In the genomic region with DNA sequence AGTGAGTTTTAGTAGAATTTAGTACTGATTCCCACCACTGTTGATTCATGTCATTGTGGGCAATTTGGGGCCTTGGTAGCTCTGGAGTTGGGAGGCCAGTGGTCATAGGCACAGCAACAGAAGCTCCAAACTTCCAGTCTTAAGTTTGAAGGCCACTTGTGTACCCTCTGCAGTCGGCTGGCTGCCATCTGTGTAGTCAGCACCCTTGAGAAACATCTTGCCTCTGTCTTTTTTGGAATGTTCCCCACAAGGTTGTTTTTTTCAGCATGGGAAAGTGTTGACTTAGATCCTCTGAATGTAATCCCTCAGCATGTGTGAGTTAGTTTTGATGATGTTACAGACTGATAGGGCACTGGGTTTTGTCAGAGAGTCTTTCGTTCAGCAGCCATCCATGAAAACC, we compare ENCODE assay signal across 32 mouse cellular contexts. TPM values are rescaled to one million over a fixed set of nuclear protein-coding genes. Genes with fewer than 3 reads are reported as not detected.
"Had no signal": no experiment of that assay in that cellular context is flagged by ENCODE, and none has a peak within 500 bp of the region (broad histone marks: within the 10 kb centered on the region; RNA-seq: fewer than 3 reads in every experiment).

No protein-coding gene starts in this region.

RNA-seq across cellular contexts. Expression of gene Ugt1a6b, which starts 3.4 kb away (rescaled TPM):
- total RNA-seq: hematopoietic stem cell, adult 5-6 weeks; left cerebral cortex, adult 2 months had no signal
- polyA plus RNA-seq: heart, embryonic 11.5 days; heart, embryonic 13.5 days; heart, embryonic 15.5 days; heart, postnatal 0 days; intestine, embryonic 14.5 days; limb, embryonic 10.5 days; limb, embryonic 12.5 days had no signal

RNA-seq across cellular contexts. Expression of gene Ugt1a8, which starts 12.1 kb away (rescaled TPM):
- total RNA-seq: gastrocnemius, adult 2 months; gastrocnemius, postnatal 10 days; gastrocnemius, postnatal 25 days; gastrocnemius, postnatal 4 days; granulocyte monocyte progenitor cell, adult 5-6 weeks; heart, adult 2 months; heart, postnatal 14 days; heart, postnatal 36 days; hematopoietic stem cell, adult 5-6 weeks; hindbrain, postnatal 0 days; layer of hippocampus, adult 2 months; layer of hippocampus, postnatal 10 days; layer of hippocampus, postnatal 25 days; left cerebral cortex, adult 2 months; left cerebral cortex, postnatal 14 days; left cerebral cortex, postnatal 36 days had no signal
- polyA plus RNA-seq: heart, adult 2 months; heart, embryonic 11.5 days; heart, embryonic 13.5 days; heart, embryonic 15.5 days; heart, postnatal 0 days; hindbrain, embryonic 11.5 days; hindbrain, embryonic 13.5 days; hindbrain, embryonic 15.5 days; hindbrain, postnatal 0 days; intestine, embryonic 14.5 days; intestine, embryonic 16.5 days; kidney, embryonic 15.5 days; limb, embryonic 10.5 days; limb, embryonic 12.5 days; limb, embryonic 14.5 days; liver, embryonic 11.5 days; liver, embryonic 13.5 days; liver, embryonic 15.5 days had no signal

RNA-seq across cellular contexts. Expression of gene Ugt1a9, which starts 29.1 kb away (rescaled TPM):
- total RNA-seq: gastrocnemius, adult 2 months; gastrocnemius, postnatal 10 days; gastrocnemius, postnatal 25 days; gastrocnemius, postnatal 4 days; granulocyte monocyte progenitor cell, adult 5-6 weeks; heart, adult 2 months; heart, postnatal 14 days; heart, postnatal 36 days; hematopoietic stem cell, adult 5-6 weeks; hindbrain, postnatal 0 days; layer of hippocampus, adult 2 months; layer of hippocampus, postnatal 10 days; layer of hippocampus, postnatal 25 days; left cerebral cortex, adult 2 months; left cerebral cortex, postnatal 14 days; left cerebral cortex, postnatal 36 days had no signal
- polyA plus RNA-seq: heart, adult 2 months; heart, embryonic 11.5 days; heart, embryonic 13.5 days; heart, embryonic 15.5 days; heart, postnatal 0 days; hindbrain, embryonic 11.5 days; hindbrain, embryonic 13.5 days; hindbrain, embryonic 15.5 days; hindbrain, postnatal 0 days; limb, embryonic 10.5 days; limb, embryonic 12.5 days; limb, embryonic 14.5 days; liver, embryonic 11.5 days had no signal

RNA-seq across cellular contexts. Expression of gene Ugt1a6a, which starts 34.9 kb away (rescaled TPM):
- polyA plus RNA-seq: heart, embryonic 11.5 days had no signal
